Mouse (Mus musculus): Measurements from ENCODE around the gene Naa50.

Gene Naa50

GRCm38 (mm10) chr16:44139536-44140185, at the start of gene Naa50, which contains the start of gene Atp6v1a:
Gene Naa50, plus strand, starts transcription at chr16:44139830.
Gene Atp6v1a, minus strand, starts transcription at chr16:44139705.
- DNase-seq (ENCODE audit: low spot score in 2 of 2), result peak; percentile 87 to 89

- DNase-seq (ENCODE audit: low spot score in 2 of 2), result no peak
Observed at GRCm38 (mm10) chr16:44099377-44099776, 40.3 kb upstream of the Naa50 start.

- no peak for DNase-seq (ENCODE audit: low spot score in 2 of 2)
Observed at GRCm38 (mm10) chr16:44101181-44101710, 38.4 kb upstream of the Naa50 start.

- no peak for DNase-seq (ENCODE audit: low spot score in 2 of 2)
Observed at GRCm38 (mm10) chr16:44102925-44103324, 36.7 kb upstream of the Naa50 start.

GRCm38 (mm10) chr16:44103806-44104766, 35.5 kb upstream of the Naa50 start:
- DNase-seq (ENCODE audit: low spot score in 2 of 2), result no peak

- DNase-seq (ENCODE audit: low spot score in 2 of 2), result no peak
Observed at GRCm38 (mm10) chr16:44105211-44105610, 34.4 kb upstream of the Naa50 start.

- peak in 1 of 2 experiments; percentile 16 for DNase-seq (ENCODE audit: low spot score in 2 of 2)
Observed at GRCm38 (mm10) chr16:44109002-44109401, 30.6 kb upstream of the Naa50 start.

GRCm38 (mm10) chr16:44119753-44120501, 19.7 kb upstream of the Naa50 start:
- no peak for DNase-seq (ENCODE audit: low spot score in 2 of 2)

- DNase-seq (ENCODE audit: low spot score in 2 of 2), result no peak
Observed at GRCm38 (mm10) chr16:44122122-44122521, 17.5 kb upstream of the Naa50 start.

GRCm38 (mm10) chr16:44122574-44122973, 17.1 kb upstream of the Naa50 start:
- DNase-seq (ENCODE audit: low spot score in 2 of 2), result no peak

GRCm38 (mm10) chr16:44122982-44123725, 16.5 kb upstream of the Naa50 start:
- no peak for DNase-seq (ENCODE audit: low spot score in 2 of 2)

- no peak for DNase-seq (ENCODE audit: low spot score in 2 of 2)
Observed at GRCm38 (mm10) chr16:44123786-44124185, 15.8 kb upstream of the Naa50 start.

- no peak for DNase-seq (ENCODE audit: low spot score in 2 of 2)
Observed at GRCm38 (mm10) chr16:44124713-44125112, 14.9 kb upstream of the Naa50 start.

- DNase-seq (ENCODE audit: low spot score in 2 of 2), result no peak
Observed at GRCm38 (mm10) chr16:44125436-44125835, 14.2 kb upstream of the Naa50 start.

GRCm38 (mm10) chr16:44126437-44126836, 13.2 kb upstream of the Naa50 start:
- no peak for DNase-seq (ENCODE audit: low spot score in 2 of 2)

GRCm38 (mm10) chr16:44132300-44132699, 7.3 kb upstream of the Naa50 start:
- no peak for DNase-seq (ENCODE audit: low spot score in 2 of 2)

- no peak for DNase-seq (ENCODE audit: low spot score in 2 of 2)
Observed at GRCm38 (mm10) chr16:44133187-44133586, 6.4 kb upstream of the Naa50 start.

- no peak for DNase-seq (ENCODE audit: low spot score in 2 of 2)
Observed at GRCm38 (mm10) chr16:44136511-44137021, 3.1 kb upstream of the Naa50 start.

- DNase-seq (ENCODE audit: low spot score in 2 of 2), result peak in 1 of 2 experiments; percentile 24
Observed at GRCm38 (mm10) chr16:44138377-44138978, 1.2 kb upstream of the Naa50 start.

- DNase-seq (ENCODE audit: low spot score in 2 of 2), result peak; percentile 90 to 93
Observed at GRCm38 (mm10) chr16:44138979-44139535, 573 bp upstream of the Naa50 start.
